Mouse (Mus musculus) midbrain, embryonic 15.5 days (tissue): Measurements from ENCODE around the gene Tbc1d30. TPM values are rescaled to one million over a fixed set of nuclear protein-coding genes. Genes with fewer than 3 reads are reported as not detected.
A peak's percentile ranks its signal among the peaks of the same experiment; 100 is the strongest.

Source experiments
- ATAC-seq: fragments of 200-750 bp; cut with Nextera tagmentation; replicated peaks from 2 replicates; pipeline ENCODE4 v1.8.0; 2017; ENCODE audit warnings: moderate TSS enrichment
- H3K27ac ChIP-seq: fragments of 300-500 bp; sonication (generic); 2 replicates; pipeline ENCODE4 v1.5.1; 2015; ENCODE audit warnings: mild to moderate bottlenecking, inconsistent platforms
- H3K27me3 ChIP-seq: fragments of 300-500 bp; sonication (generic); replicated peaks from 2 replicates; pipeline ENCODE4 v1.6.1; 2015; ENCODE audit warnings: inconsistent platforms
- H3K36me3 ChIP-seq: fragments of 300-500 bp; sonication (generic); replicated peaks from 2 replicates; pipeline ENCODE4 v1.6.1; 2015; ENCODE audit warnings: inconsistent platforms
- H3K4me1 ChIP-seq: fragments of 300-500 bp; sonication (generic); 2 replicates; pipeline ENCODE4 v1.6.1; 2015; ENCODE audit warnings: inconsistent platforms
- H3K4me2 ChIP-seq: fragments of 300-500 bp; sonication (generic); 2 replicates; pipeline ENCODE4 v1.6.1; 2015; ENCODE audit warnings: inconsistent platforms, mild to moderate bottlenecking, moderate library complexity
- H3K4me3 ChIP-seq: fragments of 300-500 bp; sonication (generic); 2 replicates; pipeline ENCODE4 v1.5.1; 2015; ENCODE audit warnings: mild to moderate bottlenecking, inconsistent platforms
- H3K9ac ChIP-seq: fragments of 300-500 bp; sonication (generic); 2 replicates; pipeline ENCODE4 v1.6.1; 2015; ENCODE audit warnings: mild to moderate bottlenecking, inconsistent platforms
- H3K9me3 ChIP-seq: fragments of 300-500 bp; sonication (generic); 2 replicates; pipeline ENCODE4 v1.6.1; 2016; ENCODE audit warnings: inconsistent platforms
- WGBS: fragments of 180-500 bp; shearing (Covaris S2); methylation state at CpG from one replicate; pipeline ENCODE4 v1.1.7; 2015; ENCODE audit warnings: mixed read lengths; 5-methylcytosine and 5-hydroxymethylcytosine counted together
- polyA plus RNA-seq: library from polyadenylated mRNA; unstranded; fragments of >200 nt; fragmentation: Nextera tagmentation; extraction: Ambion mirVana; gene quantifications from 2 replicates; pipeline ENCODE4 v1.2.1, GENCODE M21; 2015

Gene Tbc1d30
- polyA plus RNA-seq, 1 experiment from 2014 or later: 14.1 TPM

GRCm38 (mm10) chr10:121329586-121329985 is 21.5 kb downstream of the Tbc1d30 start:
- WGBS: 73% methylated on average over 4 of the region's 4 CpGs
- no peak for ATAC-seq
- no peak overlapping the region for H3K4me2 ChIP-seq
- no peak overlapping the region for H3K9ac ChIP-seq
- no peaks in the 10 kb centered on the region for H3K9me3 ChIP-seq
- H3K27me3 ChIP-seq: no peaks in the 10 kb centered on the region
- no peak overlapping the region for H3K27ac ChIP-seq
- no peaks in the 10 kb centered on the region for H3K36me3 ChIP-seq
- H3K4me1 ChIP-seq: no peaks in the 10 kb centered on the region
- H3K4me3 ChIP-seq: no peak overlapping the region

GRCm38 (mm10) chr10:121326167-121326566 is 24.9 kb downstream of the Tbc1d30 start:
- Histone ChIP-seq H3K27ac (no peak overlapping the region), H3K9ac (no peak overlapping the region), H3K27me3 (no peaks in the 10 kb centered on the region), H3K4me3 (no peak overlapping the region), H3K4me1 (no peaks in the 10 kb centered on the region), H3K9me3 (no peaks in the 10 kb centered on the region), H3K4me2 (no peak overlapping the region), H3K36me3 (no peaks in the 10 kb centered on the region)
- ATAC-seq: no peak

- Histone ChIP-seq H3K4me2 (no peak overlapping the region), H3K27ac (no peak overlapping the region), H3K9ac (no peak overlapping the region), H3K36me3 (no peaks in the 10 kb centered on the region), H3K9me3 (no peaks in the 10 kb centered on the region), H3K27me3 (no peaks in the 10 kb centered on the region), H3K4me1 (no peaks in the 10 kb centered on the region), H3K4me3 (no peak overlapping the region)
- ATAC-seq: no peak
- WGBS: 78% methylated on average over 7 of the region's 7 CpGs
These were observed 27.6 kb downstream of the Tbc1d30 start for GRCm38 (mm10) chr10:121323493-121323892.

GRCm38 (mm10) chr10:121318397-121318950 is 32.6 kb downstream of the Tbc1d30 start:
- Histone ChIP-seq H3K4me1 (peaks cover 10% of the 10 kb centered on the region), H3K36me3 (no peaks in the 10 kb centered on the region), H3K27me3 (peaks cover 5% of the 10 kb centered on the region; the same call in 1 of the 2 replicates), H3K4me3 (no peak overlapping the region), H3K9ac (no peak overlapping the region), H3K4me2 (no peak overlapping the region), H3K27ac (no peak overlapping the region), H3K9me3 (no peaks in the 10 kb centered on the region)
- 78% methylated on average over 7 of the region's 7 CpGs for WGBS
- ATAC-seq: no peak

- Histone ChIP-seq H3K4me2 (no peak overlapping the region), H3K27ac (no peak overlapping the region), H3K9me3 (no peaks in the 10 kb centered on the region), H3K4me3 (no peak overlapping the region), H3K9ac (no peak overlapping the region), H3K27me3 (peaks cover 5% of the 10 kb centered on the region; the same call in 1 of the 2 replicates), H3K36me3 (no peaks in the 10 kb centered on the region), H3K4me1 (peaks cover 16% of the 10 kb centered on the region)
- no peak for ATAC-seq
- 90% methylated on average over 10 of the region's 10 CpGs for WGBS
These were observed 34.7 kb downstream of the Tbc1d30 start for GRCm38 (mm10) chr10:121316361-121316760.

- Histone ChIP-seq H3K4me1 (peaks cover 18% of the 10 kb centered on the region), H3K9ac (peak overlapping the region; percentile 33; the same call in 1 of the 2 replicates), H3K27me3 (peaks cover 5% of the 10 kb centered on the region; the same call in 1 of the 2 replicates), H3K4me3 (no peak overlapping the region), H3K27ac (peak overlapping the region; percentile 44; the same call in 1 of the 2 replicates), H3K4me2 (peak overlapping the region; percentile 30), H3K9me3 (no peaks in the 10 kb centered on the region), H3K36me3 (no peaks in the 10 kb centered on the region)
- ATAC-seq: no peak
- WGBS: 24% methylated on average over 27 of the region's 27 CpGs
These were observed 35.5 kb downstream of the Tbc1d30 start for GRCm38 (mm10) chr10:121315321-121316283.

GRCm38 (mm10) chr10:121314186-121314585 is 36.9 kb downstream of the Tbc1d30 start:
- Histone ChIP-seq H3K36me3 (no peaks in the 10 kb centered on the region), H3K9ac (no peak overlapping the region), H3K9me3 (no peaks in the 10 kb centered on the region), H3K4me1 (peaks cover 19% of the 10 kb centered on the region), H3K4me2 (no peak overlapping the region), H3K27me3 (peaks cover 5% of the 10 kb centered on the region; the same call in 1 of the 2 replicates), H3K4me3 (no peak overlapping the region), H3K27ac (no peak overlapping the region)
- 34% methylated on average over 4 of the region's 4 CpGs for WGBS
- no peak for ATAC-seq

GRCm38 (mm10) chr10:121313049-121313448 is 38.0 kb downstream of the Tbc1d30 start:
- H3K4me2 ChIP-seq: no peak overlapping the region
- WGBS: 93% methylated on average over 3 of the region's 3 CpGs

GRCm38 (mm10) chr10:121310511-121311221 is 40.4 kb downstream of the Tbc1d30 start:
- Histone ChIP-seq H3K4me3 (peak overlapping the region; percentile 70), H3K27ac (peak overlapping the region; percentile 93), H3K27me3 (peaks cover 5% of the 10 kb centered on the region; the same call in 1 of the 2 replicates), H3K9me3 (no peaks in the 10 kb centered on the region), H3K4me1 (peaks cover 27% of the 10 kb centered on the region), H3K36me3 (no peaks in the 10 kb centered on the region; the same call in 1 of the 2 replicates), H3K4me2 (peak overlapping the region; percentile 81), H3K9ac (peak overlapping the region; percentile 83)
- under 1% methylated on average over 74 of the region's 77 CpGs for WGBS
- ATAC-seq: peak; percentile 93

More at GRCm38 (mm10) chr10:121313049-121313448, 38.0 kb downstream of the Tbc1d30 start:
- ATAC-seq: no peak
- H3K27me3 ChIP-seq: peaks cover 5% of the 10 kb centered on the region; the same call in 1 of the 2 replicates
- peaks cover 31% of the 10 kb centered on the region for H3K4me1 ChIP-seq
- no peak overlapping the region for H3K27ac ChIP-seq
- H3K4me3 ChIP-seq: no peak overlapping the region
- no peaks in the 10 kb centered on the region for H3K9me3 ChIP-seq
- H3K36me3 ChIP-seq: no peaks in the 10 kb centered on the region
- H3K9ac ChIP-seq: no peak overlapping the region

- peaks cover 21% of the 10 kb centered on the region for H3K4me1 ChIP-seq
- ATAC-seq: peak; percentile 74
- no peaks in the 10 kb centered on the region for H3K9me3 ChIP-seq
- 0% methylated on average over 32 of the region's 32 CpGs for WGBS
- peaks cover 5% of the 10 kb centered on the region; the same call in 1 of the 2 replicates for H3K27me3 ChIP-seq
- peak overlapping the region; percentile 93 for H3K27ac ChIP-seq
- H3K36me3 ChIP-seq: no peaks in the 10 kb centered on the region; the same call in 1 of the 2 replicates
- peak overlapping the region; percentile 83 for H3K9ac ChIP-seq
- H3K4me3 ChIP-seq: peak overlapping the region; percentile 70
- peak overlapping the region; percentile 81 for H3K4me2 ChIP-seq
These were observed 41.1 kb downstream of the Tbc1d30 start for GRCm38 (mm10) chr10:121309801-121310510.

- Histone ChIP-seq H3K4me1 (peaks cover 21% of the 10 kb centered on the region), H3K4me2 (peak overlapping the region; percentile 81), H3K9me3 (no peaks in the 10 kb centered on the region), H3K27me3 (peaks cover 3% of the 10 kb centered on the region; the same call in 1 of the 2 replicates), H3K27ac (peak overlapping the region; percentile 93), H3K36me3 (no peaks in the 10 kb centered on the region; the same call in 1 of the 2 replicates), H3K9ac (peak overlapping the region; percentile 83), H3K4me3 (peak overlapping the region; percentile 70)
- WGBS: 17% methylated on average over 11 of the region's 11 CpGs
- no peak for ATAC-seq
These were observed 41.9 kb downstream of the Tbc1d30 start for GRCm38 (mm10) chr10:121309123-121309655.
